Mouse (Mus musculus): ENCODE data around the gene Pcbd2. TPM values are rescaled to one million over a fixed set of nuclear protein-coding genes. Genes with fewer than 3 reads are reported as not detected.

The Pcbd2 gene
- polyA plus RNA-seq, 1 experiment from 2014 or later = 59.1 TPM

- peak overlapping the region; percentile 85 for H3K9ac ChIP-seq (ENCODE audit: low read depth, low read length)
- peak overlapping the region; percentile 71 for H3K4me2 ChIP-seq
- peak overlapping the region; percentile 96 for H3K27ac ChIP-seq (ENCODE audit: low read depth, low read length)
- ATAC-seq (replicated peaks; ENCODE audit: insufficient number of reproducible peaks, low FRiP score, low TSS enrichment) = no peak
- H3K4me3 ChIP-seq (ENCODE audit: low read depth, low read length) = peak overlapping the region; percentile 65
- no peaks in the 10 kb centered on the region for H3K9me3 ChIP-seq (replicated peaks; ENCODE audit: control insufficient read depth, low read length)
- WGBS (ENCODE audit: insufficient replicate concordance) = 6% methylated on average over 4 of the region's 4 CpGs
- H3K27me3 ChIP-seq (ENCODE audit: control insufficient read depth, insufficient read depth, low read length) = no peaks in the 10 kb centered on the region
- no peaks in the 10 kb centered on the region for H3K4me1 ChIP-seq (ENCODE audit: control insufficient read depth, insufficient read depth, low read length)
- H3K36me3 ChIP-seq (ENCODE audit: control insufficient read depth, insufficient read depth, low read length) = peaks cover 5% of the 10 kb centered on the region; the same call in 1 of the 2 replicates
These were observed 509 bp upstream of the Pcbd2 start for GRCm38 (mm10) chr13:55726598-55727119.

GRCm38 (mm10) chr13:55727839-55728238, 671 bp downstream of the Pcbd2 start:
- peak overlapping the region; percentile 85 for H3K9ac ChIP-seq (ENCODE audit: low read depth, low read length)
- peak overlapping the region; percentile 65 for H3K4me3 ChIP-seq (ENCODE audit: low read depth, low read length)
- no peaks in the 10 kb centered on the region for H3K9me3 ChIP-seq (replicated peaks; ENCODE audit: control insufficient read depth, low read length)
- 4% methylated on average over 19 of the region's 19 CpGs for WGBS (ENCODE audit: insufficient replicate concordance)
- peaks cover 5% of the 10 kb centered on the region; the same call in 1 of the 2 replicates for H3K36me3 ChIP-seq (ENCODE audit: control insufficient read depth, insufficient read depth, low read length)
- peak overlapping the region; percentile 71 for H3K4me2 ChIP-seq
- no peaks in the 10 kb centered on the region for H3K4me1 ChIP-seq (ENCODE audit: control insufficient read depth, insufficient read depth, low read length)
- no peaks in the 10 kb centered on the region for H3K27me3 ChIP-seq (ENCODE audit: control insufficient read depth, insufficient read depth, low read length)
- peak; percentile 70 for ATAC-seq (replicated peaks; ENCODE audit: insufficient number of reproducible peaks, low FRiP score, low TSS enrichment)
- H3K27ac ChIP-seq (ENCODE audit: low read depth, low read length) = peak overlapping the region; percentile 96

GRCm38 (mm10) chr13:55730716-55731115, 3.5 kb downstream of the Pcbd2 start:
- no peak overlapping the region for H3K4me2 ChIP-seq
- H3K36me3 ChIP-seq (ENCODE audit: control insufficient read depth, insufficient read depth, low read length) = peaks cover 5% of the 10 kb centered on the region; the same call in 1 of the 2 replicates
- no peaks in the 10 kb centered on the region for H3K4me1 ChIP-seq (ENCODE audit: control insufficient read depth, insufficient read depth, low read length)
- H3K27me3 ChIP-seq (ENCODE audit: control insufficient read depth, insufficient read depth, low read length) = no peaks in the 10 kb centered on the region
- no peak overlapping the region for H3K9ac ChIP-seq (ENCODE audit: low read depth, low read length)
- H3K4me3 ChIP-seq (ENCODE audit: low read depth, low read length) = no peak overlapping the region
- ATAC-seq (replicated peaks; ENCODE audit: insufficient number of reproducible peaks, low FRiP score, low TSS enrichment) = no peak
- WGBS (ENCODE audit: insufficient replicate concordance) = 84% methylated on average over 7 of the region's 7 CpGs
- H3K9me3 ChIP-seq (replicated peaks; ENCODE audit: control insufficient read depth, low read length) = no peaks in the 10 kb centered on the region
- no peak overlapping the region for H3K27ac ChIP-seq (ENCODE audit: low read depth, low read length)

- no peaks in the 10 kb centered on the region for H3K9me3 ChIP-seq (replicated peaks; ENCODE audit: control insufficient read depth, low read length)
- no peaks in the 10 kb centered on the region for H3K4me1 ChIP-seq (ENCODE audit: control insufficient read depth, insufficient read depth, low read length)
- no peak overlapping the region for H3K4me2 ChIP-seq
- H3K4me3 ChIP-seq (ENCODE audit: low read depth, low read length) = no peak overlapping the region
- H3K9ac ChIP-seq (ENCODE audit: low read depth, low read length) = no peak overlapping the region
- H3K27ac ChIP-seq (ENCODE audit: low read depth, low read length) = no peak overlapping the region
- no peaks in the 10 kb centered on the region for H3K36me3 ChIP-seq (ENCODE audit: control insufficient read depth, insufficient read depth, low read length)
- WGBS (ENCODE audit: insufficient replicate concordance) = 72% methylated on average over 2 of the region's 2 CpGs
- no peak for ATAC-seq (replicated peaks; ENCODE audit: insufficient number of reproducible peaks, low FRiP score, low TSS enrichment)
- no peaks in the 10 kb centered on the region for H3K27me3 ChIP-seq (ENCODE audit: control insufficient read depth, insufficient read depth, low read length)
These were observed 5.0 kb downstream of the Pcbd2 start for GRCm38 (mm10) chr13:55732121-55732520.

- no peak overlapping the region for H3K4me3 ChIP-seq (ENCODE audit: low read depth, low read length)
- no peak overlapping the region for H3K27ac ChIP-seq (ENCODE audit: low read depth, low read length)
- ATAC-seq (replicated peaks; ENCODE audit: insufficient number of reproducible peaks, low FRiP score, low TSS enrichment) = no peak
- no peaks in the 10 kb centered on the region for H3K27me3 ChIP-seq (ENCODE audit: control insufficient read depth, insufficient read depth, low read length)
- no peak overlapping the region for H3K4me2 ChIP-seq
- H3K9ac ChIP-seq (ENCODE audit: low read depth, low read length) = no peak overlapping the region
- no peaks in the 10 kb centered on the region for H3K36me3 ChIP-seq (ENCODE audit: control insufficient read depth, insufficient read depth, low read length)
- H3K4me1 ChIP-seq (ENCODE audit: control insufficient read depth, insufficient read depth, low read length) = no peaks in the 10 kb centered on the region
- 83% methylated on average over 22 of the region's 22 CpGs for WGBS (ENCODE audit: insufficient replicate concordance)
- H3K9me3 ChIP-seq (replicated peaks; ENCODE audit: control insufficient read depth, low read length) = no peaks in the 10 kb centered on the region
These were observed 6.7 kb downstream of the Pcbd2 start for GRCm38 (mm10) chr13:55733628-55734502.

GRCm38 (mm10) chr13:55737885-55738284, 10.7 kb downstream of the Pcbd2 start:
- H3K9ac ChIP-seq (ENCODE audit: low read depth, low read length) = no peak overlapping the region
- no peaks in the 10 kb centered on the region for H3K36me3 ChIP-seq (ENCODE audit: control insufficient read depth, insufficient read depth, low read length)
- H3K9me3 ChIP-seq (replicated peaks; ENCODE audit: control insufficient read depth, low read length) = no peaks in the 10 kb centered on the region
- H3K27me3 ChIP-seq (ENCODE audit: control insufficient read depth, insufficient read depth, low read length) = no peaks in the 10 kb centered on the region
- H3K4me1 ChIP-seq (ENCODE audit: control insufficient read depth, insufficient read depth, low read length) = no peaks in the 10 kb centered on the region
- no peak overlapping the region for H3K4me3 ChIP-seq (ENCODE audit: low read depth, low read length)
- whole genome bisulfite sequencing (ENCODE audit: insufficient replicate concordance) = 86% methylated on average over 8 of the region's 8 CpGs
- no peak overlapping the region for H3K4me2 ChIP-seq
- ATAC-seq (replicated peaks; ENCODE audit: insufficient number of reproducible peaks, low FRiP score, low TSS enrichment) = no peak
- H3K27ac ChIP-seq (ENCODE audit: low read depth, low read length) = no peak overlapping the region

GRCm38 (mm10) chr13:55742306-55742705, 15.1 kb downstream of the Pcbd2 start:
- WGBS (ENCODE audit: insufficient replicate concordance) = 65% methylated on average over 8 of the region's 8 CpGs
- Histone ChIP-seq H3K27me3 (ENCODE audit: control insufficient read depth, insufficient read depth, low read length) (no peaks in the 10 kb centered on the region), H3K36me3 (ENCODE audit: control insufficient read depth, insufficient read depth, low read length) (no peaks in the 10 kb centered on the region), H3K4me3 (ENCODE audit: low read depth, low read length) (no peak overlapping the region), H3K9ac (ENCODE audit: low read depth, low read length) (0 out of 2 replicates have a peak overlapping the region, but pooled peaks have one; percentile 8), H3K27ac (ENCODE audit: low read depth, low read length) (no peak overlapping the region), H3K4me1 (ENCODE audit: control insufficient read depth, insufficient read depth, low read length) (no peaks in the 10 kb centered on the region), H3K9me3 (replicated peaks; ENCODE audit: control insufficient read depth, low read length) (no peaks in the 10 kb centered on the region), H3K4me2 (no peak overlapping the region)
- ATAC-seq (replicated peaks; ENCODE audit: insufficient number of reproducible peaks, low FRiP score, low TSS enrichment) = no peak

GRCm38 (mm10) chr13:55754380-55754779, 27.2 kb downstream of the Pcbd2 start:
- no peak overlapping the region for H3K27ac ChIP-seq (ENCODE audit: low read depth, low read length)
- H3K4me3 ChIP-seq (ENCODE audit: low read depth, low read length) = no peak overlapping the region
- H3K36me3 ChIP-seq (ENCODE audit: control insufficient read depth, insufficient read depth, low read length) = no peaks in the 10 kb centered on the region
- ATAC-seq (replicated peaks; ENCODE audit: insufficient number of reproducible peaks, low FRiP score, low TSS enrichment) = no peak
- WGBS (ENCODE audit: insufficient replicate concordance) = 69% methylated on average over 13 of the region's 13 CpGs
- no peak overlapping the region for H3K4me2 ChIP-seq
- H3K9me3 ChIP-seq (replicated peaks; ENCODE audit: control insufficient read depth, low read length) = no peaks in the 10 kb centered on the region
- no peak overlapping the region for H3K9ac ChIP-seq (ENCODE audit: low read depth, low read length)
- H3K4me1 ChIP-seq (ENCODE audit: control insufficient read depth, insufficient read depth, low read length) = peaks cover 5% of the 10 kb centered on the region
- no peaks in the 10 kb centered on the region for H3K27me3 ChIP-seq (ENCODE audit: control insufficient read depth, insufficient read depth, low read length)

Measured in heart, embryonic 11.5 days (tissue).